Mouse (Mus musculus): ENCODE data around the gene Gabrr2.

The Gabrr2 gene

GRCm38 (mm10) chr4:33070326-33070725 lies 7.5 kb downstream of the Gabrr2 start:
- no peak for DNase-seq

DNA sequence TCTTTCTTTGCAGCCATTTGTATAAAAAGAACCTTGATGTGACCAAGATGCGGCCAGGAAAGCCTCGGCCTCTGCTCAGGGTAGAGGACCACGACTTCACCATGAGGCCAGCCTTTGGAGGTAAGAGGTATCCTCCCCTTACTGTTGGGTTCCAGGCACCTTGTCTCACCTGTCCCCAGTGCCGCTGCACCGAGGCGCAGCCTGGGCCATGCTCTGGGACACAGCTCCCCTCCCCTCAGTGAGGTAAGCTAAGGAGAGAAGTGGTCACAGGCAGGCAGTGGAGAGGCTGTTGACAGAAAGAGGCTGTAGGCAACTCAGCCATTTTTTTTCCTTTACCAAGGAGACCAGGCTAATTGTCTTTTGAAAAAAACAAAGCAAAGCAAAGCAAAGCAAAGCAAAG lies 8.5 kb downstream of the Gabrr2 start:
- DNase-seq, result no peak

- no peak for DNase-seq
Measured at GRCm38 (mm10) chr4:33072526-33073161, 9.8 kb downstream of the Gabrr2 start.

DNA sequence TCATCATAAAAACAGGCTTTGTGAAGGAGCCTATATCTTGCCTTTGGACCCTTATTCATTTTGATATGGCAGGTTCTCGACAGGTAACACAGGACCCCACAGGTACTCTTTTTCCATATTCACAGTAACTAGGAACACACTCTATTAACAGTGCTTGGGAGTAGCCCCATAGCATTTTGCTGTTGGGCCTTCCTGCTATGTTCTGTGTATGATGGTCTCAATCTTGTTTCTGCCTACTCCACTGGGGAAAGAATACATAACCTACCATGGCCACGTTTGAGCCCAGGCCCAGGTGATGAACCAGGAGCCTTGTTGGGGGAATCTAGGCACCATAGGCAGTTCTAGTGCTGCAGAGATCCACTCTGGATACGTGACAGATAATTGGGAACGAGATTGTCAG lies 11.6 kb downstream of the Gabrr2 start:
- no peak for DNase-seq

- DNase-seq, result no peak
Measured at GRCm38 (mm10) chr4:33074851-33075250, 12.1 kb downstream of the Gabrr2 start.

- no peak for DNase-seq
Measured at GRCm38 (mm10) chr4:33075776-33076524, 13.2 kb downstream of the Gabrr2 start.

DNA sequence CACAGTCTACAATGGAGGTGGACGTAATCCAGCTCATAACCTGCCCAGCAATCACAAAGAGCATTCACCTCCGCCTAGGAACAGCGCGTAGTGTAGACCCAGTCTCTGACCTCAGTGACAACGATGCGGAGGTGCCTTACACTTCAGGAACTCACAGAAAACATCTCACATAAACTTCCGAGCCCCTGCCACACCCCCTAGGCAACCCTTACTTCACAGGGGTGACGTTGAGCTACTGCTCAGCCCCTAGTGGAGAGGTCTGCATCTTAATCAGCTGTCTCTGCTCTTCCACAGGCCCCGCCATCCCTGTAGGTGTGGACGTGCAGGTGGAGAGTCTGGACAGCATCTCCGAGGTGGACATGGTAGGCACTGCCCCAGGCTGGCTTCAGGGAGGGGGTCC lies 14.4 kb downstream of the Gabrr2 start:
- DNase-seq, result no peak

GRCm38 (mm10) chr4:33077724-33078123 lies 14.9 kb downstream of the Gabrr2 start:
- DNase-seq, result no peak

- no peak for DNase-seq
Measured at GRCm38 (mm10) chr4:33078492-33078891, 15.7 kb downstream of the Gabrr2 start.

DNA sequence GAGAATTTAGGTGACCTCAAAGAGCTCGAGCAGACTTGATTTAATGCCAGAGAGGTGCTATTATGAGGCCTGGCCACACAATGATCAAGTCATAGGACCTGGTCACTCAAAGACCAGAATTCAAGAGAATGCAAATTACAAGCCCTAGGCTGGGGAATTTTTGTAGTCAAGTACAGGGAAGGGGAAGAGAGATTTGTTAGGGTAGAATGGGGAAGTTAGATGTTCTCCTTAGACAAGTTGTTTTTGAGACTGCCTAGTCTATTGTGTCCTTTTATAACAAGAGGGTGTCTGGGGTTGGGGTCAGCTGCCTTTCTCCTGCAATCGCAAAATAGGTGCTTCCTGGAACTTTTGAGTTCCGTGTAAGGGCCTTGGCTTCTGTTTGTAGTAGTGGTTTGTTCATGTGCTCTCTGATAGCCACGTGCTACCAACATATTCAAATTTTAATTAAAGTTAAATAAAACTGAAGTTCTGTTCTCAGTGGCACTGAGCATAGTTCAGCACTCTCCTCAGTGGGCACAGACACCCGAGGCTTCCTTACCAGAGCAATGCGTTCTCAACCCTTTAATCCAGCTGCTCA lies 36.4 kb downstream of the Gabrr2 start:
- DNase-seq, result no peak

DNA sequence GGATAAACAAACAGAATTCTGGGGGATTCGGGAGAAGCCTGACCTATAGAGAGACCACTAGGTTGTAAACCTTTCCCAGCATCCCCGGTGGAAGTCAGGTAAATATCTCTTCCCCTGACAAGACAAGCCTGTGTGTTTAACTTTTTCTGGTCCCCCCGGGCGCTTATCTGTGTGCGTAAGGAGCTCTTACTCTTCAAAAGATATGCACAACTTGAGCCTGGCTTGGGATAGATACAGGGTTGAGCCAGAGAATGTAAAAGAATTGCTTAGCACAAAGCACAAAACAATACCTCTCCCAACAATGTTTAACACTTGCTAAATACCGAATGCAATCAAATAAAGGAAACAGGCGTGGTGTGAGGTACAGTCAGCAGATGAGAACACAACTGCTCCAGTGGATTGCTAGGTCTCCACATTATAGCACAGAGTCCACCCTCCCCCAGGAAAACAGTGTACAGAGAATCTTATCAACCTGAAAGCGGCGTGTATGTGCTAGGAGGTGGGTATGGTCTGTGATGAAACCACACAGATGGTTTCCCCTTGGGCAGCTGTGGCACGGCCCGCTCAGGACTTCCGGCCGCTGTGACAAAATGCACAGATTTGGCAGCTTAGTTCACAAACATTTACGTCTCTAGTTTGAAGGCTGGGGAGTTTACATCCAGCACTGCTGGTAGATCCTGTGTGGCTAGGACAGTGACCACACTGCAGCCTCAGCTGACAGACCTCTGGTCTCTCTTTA lies 47.1 kb downstream of the Gabrr2 start:
- DNase-seq, result no peak

DNA sequence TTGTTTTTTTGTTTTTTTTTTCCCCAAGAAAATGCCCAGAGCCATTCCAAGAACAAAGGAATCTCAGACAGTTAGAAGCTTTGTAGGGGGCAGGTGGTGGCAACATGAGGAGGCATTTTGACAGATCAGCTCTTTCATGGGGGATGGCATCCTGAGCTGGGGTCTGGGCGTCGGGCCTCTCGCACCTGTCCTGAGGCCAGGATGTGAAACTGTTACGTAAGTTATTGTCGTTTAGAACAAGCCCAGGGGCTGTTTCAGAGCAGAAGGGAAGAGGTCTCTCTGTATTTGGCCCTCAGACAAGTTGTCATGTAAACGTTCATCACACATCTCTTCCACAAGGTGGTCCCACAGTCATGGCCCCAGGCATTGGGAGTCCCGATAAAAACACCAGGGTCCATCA lies 48.0 kb downstream of the Gabrr2 start:
- no peak for DNase-seq

DNA sequence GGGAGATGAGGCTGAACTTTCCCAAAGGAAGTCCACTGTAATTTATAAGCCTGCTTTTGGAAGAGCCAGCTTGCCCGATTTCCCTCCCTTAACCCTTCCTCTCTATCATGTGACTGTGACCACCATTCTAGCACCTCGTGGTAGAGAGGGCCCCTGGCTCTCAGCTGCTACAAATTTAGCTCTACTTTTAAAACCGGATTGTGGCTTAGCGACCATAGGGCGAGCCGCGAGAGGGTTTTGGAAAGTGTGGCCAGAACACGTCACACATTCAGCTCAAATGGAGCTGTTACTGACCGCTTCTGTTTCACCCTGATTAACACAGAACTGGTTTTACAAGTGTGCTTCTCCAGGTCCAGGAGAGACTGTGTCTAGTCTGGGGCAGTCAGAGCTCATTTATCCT lies 48.6 kb downstream of the Gabrr2 start:
- DNase-seq, result no peak

DNA sequence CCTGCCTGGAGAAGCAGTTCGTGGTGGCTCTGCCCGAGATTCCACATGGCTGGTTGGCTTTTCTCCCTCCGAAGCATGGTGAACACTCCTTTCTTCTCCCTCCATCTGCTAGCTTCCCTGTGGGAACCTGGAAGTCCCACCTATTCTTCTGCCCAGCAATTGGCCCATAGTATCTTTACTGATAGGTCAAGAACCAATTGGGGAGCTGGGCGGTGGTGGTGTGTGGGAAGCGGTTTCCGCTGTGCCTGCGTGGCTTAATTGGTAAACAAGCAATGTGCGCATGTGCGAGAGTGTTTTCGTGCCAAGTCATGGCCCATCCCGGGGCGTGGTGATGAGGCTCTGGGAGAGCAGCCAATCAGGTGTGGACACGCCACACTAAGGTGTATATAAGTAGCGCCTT lies 50.1 kb downstream of the Gabrr2 start:
- peak; percentile 31 to 37 for DNase-seq

DNA sequence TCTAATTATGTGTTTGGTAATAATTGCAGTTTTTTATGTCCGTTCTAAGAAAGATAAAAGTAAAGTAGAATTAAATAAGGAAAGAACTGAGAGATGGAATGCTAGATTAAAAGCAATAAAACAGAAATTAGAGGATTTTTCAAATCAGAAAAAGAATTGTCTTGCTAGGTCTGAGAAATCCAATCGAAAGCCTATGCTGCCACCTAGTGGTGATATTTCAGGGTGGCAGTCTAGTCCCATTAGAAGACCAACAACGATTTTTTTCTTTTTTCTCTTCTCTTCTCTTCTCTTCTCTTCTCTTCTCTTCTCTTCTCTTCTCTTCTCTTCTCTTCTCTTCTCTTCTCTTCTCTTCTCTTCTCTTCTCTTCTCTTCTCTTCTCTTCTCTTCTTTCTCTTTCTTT lies 56.3 kb downstream of the Gabrr2 start:
- DNase-seq, result peak; percentile 91 to 95

DNA sequence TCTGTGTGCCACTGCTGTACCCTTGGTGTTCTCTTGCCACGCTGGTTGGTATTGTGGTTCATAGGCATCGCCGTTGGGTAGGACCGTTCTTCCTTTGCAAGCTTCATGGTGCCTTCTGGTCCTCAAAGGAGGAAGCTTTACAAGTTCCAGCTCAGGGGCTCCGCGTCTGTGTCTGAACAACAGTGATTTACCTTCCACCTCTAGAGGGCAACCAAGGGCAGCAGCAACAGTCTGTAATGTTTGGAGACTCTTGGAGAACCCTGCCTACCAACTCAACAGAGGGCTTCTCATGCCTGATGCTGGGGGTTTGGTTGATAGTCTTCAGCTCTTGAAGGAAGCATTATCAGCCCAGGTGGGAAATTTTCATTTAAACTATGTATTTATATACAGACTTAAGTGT lies 61.7 kb downstream of the Gabrr2 start:
- DNase-seq, result peak; percentile 78 to 83

- peak; percentile 92 for DNase-seq
Measured at GRCm38 (mm10) chr4:33125409-33126084, 62.7 kb downstream of the Gabrr2 start.

DNA sequence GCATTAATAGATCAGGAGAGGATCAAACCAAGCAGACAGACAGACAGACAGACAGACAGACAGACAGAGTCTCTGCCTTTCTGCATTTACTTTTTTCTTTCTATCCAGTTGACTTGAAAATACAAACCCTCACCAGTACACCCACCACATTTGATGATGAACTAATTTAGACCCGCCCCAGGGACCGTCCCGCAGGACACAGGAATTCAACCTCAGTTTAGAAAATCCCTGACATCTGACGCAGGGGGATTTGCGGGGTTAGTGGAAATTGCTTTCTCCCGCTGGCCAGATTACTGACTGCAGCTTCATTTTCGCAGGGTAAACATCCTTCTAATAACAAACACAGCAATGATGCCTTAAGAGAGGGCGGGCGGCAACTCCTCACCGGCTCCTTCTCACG lies 69.4 kb downstream of the Gabrr2 start, which contains the start of gene Gabrr1:
Gene Gabrr1 (plus strand): TSS at position 301 of the 400 bp plus-strand sequence.
- no peak for DNase-seq
